Mouse (Mus musculus) naive thymus-derived CD4-positive, alpha-beta T cell, adult 5 months (primary cell): ENCODE measurements around the gene Sun1. TPM values are rescaled to one million over a fixed set of nuclear protein-coding genes. Genes with fewer than 3 reads are reported as not detected.

Experiments
- polyA plus RNA-seq: library from polyadenylated mRNA; unstranded; fragments of 100-300 nt; shearing (Covaris generic); gene quantifications from one replicate; pipeline ENCODE4 v1.2.1, GENCODE M21; 2017

The Sun1 gene
- polyA plus RNA-seq: 44.9 TPM

GRCm38 (mm10) chr5:139199995-139200769 lies at the start of gene Sun1:
Gene Sun1 (plus strand): TSS chr5:139200637.

GRCm38 (mm10) chr5:139252081-139252909 lies 51.9 kb downstream of the Sun1 start, which contains the start of gene Get4:
Gene Get4 (plus strand): TSS chr5:139252324.

Other genes with a start within 250 kb of the Sun1 start
- not detected for gene Pdgfa, start 203.3 kb upstream of the Sun1 start, polyA plus RNA-seq
- 0.90 TPM for gene Prkar1b, start 50.6 kb upstream of the Sun1 start, polyA plus RNA-seq
- gene Dnaaf5, start 50.4 kb upstream of the Sun1 start, polyA plus RNA-seq: 24.8 TPM
- gene Get4, start 51.7 kb downstream of the Sun1 start, polyA plus RNA-seq: 129 TPM
- gene Adap1, start 125.0 kb downstream of the Sun1 start, polyA plus RNA-seq: 1.8 TPM
- gene Cox19, start 150.8 kb downstream of the Sun1 start, polyA plus RNA-seq: 32.0 TPM
- gene Cyp2w1, start 152.0 kb downstream of the Sun1 start, polyA plus RNA-seq: not detected
- 43.4 TPM for gene Gpr146, start 177.1 kb downstream of the Sun1 start, polyA plus RNA-seq
- not detected for gene C130050O18Rik, start 204.6 kb downstream of the Sun1 start, polyA plus RNA-seq
- not detected for gene Gper1, start 222.5 kb downstream of the Sun1 start, polyA plus RNA-seq